Mouse (Mus musculus) adrenal gland, postnatal 10 days (tissue): ENCODE results near the gene Cacna2d4. TPM values are rescaled to one million over a fixed set of nuclear protein-coding genes. Genes with fewer than 3 reads are reported as not detected.
"Not testable (repeated sequence)": the region's sequence is repeated elsewhere in the genome, so short reads cannot be mapped to it uniquely, and the experiment has no call there.

Source experiments
- DNase-seq: peaks from one replicate; pipeline ENCODE4 v3.0.0; 2021; ENCODE audit warnings: mixed read lengths
- long read RNA-seq, 2 experiments: library from polyadenylated mRNA; stranded (forward); transcript quantifications; one replicate each; pipeline ENCODE4 v2.0.0; 2021
- total RNA-seq, 2 experiments: library from RNA; stranded (reverse); gene quantifications; 2 replicates each; pipeline ENCODE4 v1.2.3; 2021

Cacna2d4 gene
- total RNA-seq, result under 1 TPM in 1 of 2 experiments, not detected in 1; 0.48 TPM
- long read RNA-seq, experiment 1, result 0 reads
- long read RNA-seq, experiment 2, result 0 reads

DNA sequence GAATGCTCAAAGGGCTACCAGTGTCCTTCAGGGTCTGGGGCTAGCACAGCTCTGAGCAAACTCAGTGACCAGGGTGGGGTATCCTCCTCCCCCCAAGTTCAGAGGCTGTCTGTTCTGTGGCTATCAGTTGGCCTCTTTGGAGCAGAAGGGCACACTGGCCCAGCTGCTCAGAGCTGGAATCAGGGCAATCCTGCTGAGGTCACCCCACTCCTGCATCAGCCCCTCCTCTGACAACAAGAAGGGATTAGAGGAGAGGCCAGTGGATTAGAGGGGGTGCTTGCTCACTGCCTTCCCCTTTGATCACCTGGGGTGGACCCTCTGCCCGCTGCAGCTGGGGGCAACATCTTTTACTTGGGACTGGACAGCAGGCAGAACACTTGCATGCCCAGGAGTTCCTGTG is at the start of gene Cacna2d4:
Cacna2d4 (plus strand) TSS at position 286 of the 400 bp plus-strand sequence.
- no peak for DNase-seq

DNA sequence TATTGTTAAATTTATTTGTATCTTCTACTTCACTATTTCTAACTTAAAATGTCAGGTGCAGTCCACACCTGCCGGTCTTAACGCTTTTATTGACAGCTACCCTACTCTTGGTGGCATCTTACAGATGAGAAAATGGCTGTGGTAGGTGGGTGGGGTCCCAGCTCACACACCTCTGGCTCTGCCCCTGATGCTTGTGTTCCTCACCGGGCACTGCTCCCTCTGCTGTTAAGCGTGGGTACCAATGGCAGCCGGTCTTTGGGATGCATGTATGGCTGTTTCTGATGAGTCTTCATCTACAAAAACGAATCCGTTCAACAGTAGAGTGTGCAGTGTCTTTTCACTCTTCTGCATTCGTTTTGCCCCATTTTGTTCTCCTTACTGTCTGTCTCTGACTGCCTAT is 49.7 kb upstream of the Cacna2d4 start:
- DNase-seq, result peak; percentile 21

DNA sequence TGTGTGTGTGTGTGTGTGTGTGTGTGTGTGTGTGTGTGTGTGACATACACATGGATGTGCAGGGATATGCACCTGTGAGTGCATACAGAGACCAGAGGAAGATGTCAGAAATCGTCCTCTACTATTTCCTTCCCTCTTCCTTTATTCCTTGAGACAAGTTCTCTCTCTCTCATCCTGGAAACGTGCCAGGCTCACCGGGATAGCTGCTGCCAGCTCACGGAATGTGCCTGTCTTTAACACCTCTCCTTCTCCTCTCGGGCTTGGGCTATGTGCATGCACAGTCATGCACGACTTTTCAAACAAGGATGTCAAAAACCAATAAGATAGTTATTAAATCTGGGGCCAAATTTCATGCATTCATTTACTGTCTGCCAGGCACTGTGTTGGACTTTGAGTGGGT is 48.7 kb upstream of the Cacna2d4 start:
- DNase-seq, result no peak

DNA sequence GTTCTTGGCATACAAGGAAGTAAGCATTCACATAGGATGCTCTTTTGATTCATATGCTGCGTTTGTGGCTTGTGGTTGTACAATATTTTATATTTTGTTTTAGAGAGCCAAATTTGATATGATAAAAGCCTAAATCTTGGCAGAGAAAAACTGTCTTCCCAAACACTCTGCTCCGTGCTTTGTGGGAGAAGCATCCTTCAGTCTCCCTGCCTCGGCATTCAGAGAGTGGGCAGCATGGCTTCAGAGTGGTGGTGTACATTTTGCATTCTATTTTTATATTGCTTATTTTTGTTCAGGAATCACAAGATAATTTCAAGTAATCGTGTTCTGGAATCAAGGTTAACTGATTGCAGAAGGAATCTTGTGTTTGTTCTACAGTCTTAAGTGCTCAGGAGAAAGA is 44.8 kb upstream of the Cacna2d4 start:
- no peak for DNase-seq

DNA sequence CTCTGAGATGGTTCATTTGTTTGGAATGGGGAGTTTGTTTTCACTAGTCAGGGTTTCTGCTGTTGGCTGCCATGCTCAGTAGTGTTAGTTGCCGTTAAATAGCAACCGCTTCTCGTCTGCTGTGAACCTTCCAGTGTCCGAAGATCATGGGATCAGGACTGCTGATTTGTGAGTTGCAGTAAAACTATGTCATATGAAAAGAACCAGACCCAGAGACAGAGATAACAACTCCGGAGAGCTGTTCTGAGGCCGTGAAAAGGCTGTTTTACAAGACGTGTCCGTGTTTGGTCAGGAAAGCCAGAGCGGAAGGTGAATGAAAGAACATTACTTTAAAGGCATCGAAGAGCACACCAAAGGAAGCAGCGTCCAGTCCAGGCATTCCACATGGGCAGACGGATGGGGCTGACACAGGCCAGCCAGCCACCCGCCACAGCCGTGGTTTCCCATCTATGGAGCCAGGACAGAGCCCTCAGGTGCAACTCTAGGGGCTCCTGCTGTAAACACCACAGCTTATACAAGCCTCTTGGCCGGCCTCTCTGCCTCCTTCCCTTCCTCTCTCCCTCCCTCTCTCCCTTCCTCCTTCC is 42.7 kb upstream of the Cacna2d4 start:
- DNase-seq, result no peak

DNA sequence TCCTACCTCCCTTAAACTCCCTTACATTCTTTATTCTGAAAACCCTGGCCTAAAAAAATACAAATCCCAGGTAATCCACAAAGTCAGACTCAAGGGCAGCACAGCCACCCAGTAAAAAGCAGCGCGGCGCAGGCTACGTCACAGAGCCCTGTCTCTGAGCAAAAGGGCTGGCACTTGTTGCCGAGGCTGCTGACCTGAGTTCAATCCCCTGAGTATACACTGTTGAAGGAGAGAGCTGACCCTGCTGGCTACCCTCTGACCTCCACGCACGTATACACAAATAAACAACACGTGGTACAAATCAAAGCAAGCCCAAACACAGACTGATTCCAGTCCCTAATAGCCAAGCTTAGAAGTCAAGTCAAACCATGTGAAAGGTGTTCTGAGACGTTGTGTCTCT is 42.2 kb upstream of the Cacna2d4 start:
- no peak for DNase-seq

DNA sequence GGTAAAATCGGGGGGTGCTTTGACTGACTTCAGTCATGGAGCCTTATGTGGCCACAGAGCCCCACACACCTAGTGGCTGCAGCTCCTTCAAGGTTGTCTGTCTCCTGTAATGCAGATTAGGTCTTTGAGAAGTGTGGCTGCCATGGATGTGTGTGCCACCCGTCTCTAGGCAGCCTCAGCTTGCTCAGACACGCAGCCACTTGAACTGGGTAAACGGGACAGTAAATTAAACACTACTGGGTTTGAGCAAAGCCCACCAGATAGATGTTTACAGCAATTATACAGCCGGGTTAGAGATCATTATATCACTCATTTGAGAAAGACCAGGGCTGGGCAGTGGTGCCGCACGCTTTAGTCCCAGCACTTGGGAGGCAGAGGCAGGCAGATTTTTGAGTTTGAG is 41.7 kb upstream of the Cacna2d4 start:
- no peak for DNase-seq

DNA sequence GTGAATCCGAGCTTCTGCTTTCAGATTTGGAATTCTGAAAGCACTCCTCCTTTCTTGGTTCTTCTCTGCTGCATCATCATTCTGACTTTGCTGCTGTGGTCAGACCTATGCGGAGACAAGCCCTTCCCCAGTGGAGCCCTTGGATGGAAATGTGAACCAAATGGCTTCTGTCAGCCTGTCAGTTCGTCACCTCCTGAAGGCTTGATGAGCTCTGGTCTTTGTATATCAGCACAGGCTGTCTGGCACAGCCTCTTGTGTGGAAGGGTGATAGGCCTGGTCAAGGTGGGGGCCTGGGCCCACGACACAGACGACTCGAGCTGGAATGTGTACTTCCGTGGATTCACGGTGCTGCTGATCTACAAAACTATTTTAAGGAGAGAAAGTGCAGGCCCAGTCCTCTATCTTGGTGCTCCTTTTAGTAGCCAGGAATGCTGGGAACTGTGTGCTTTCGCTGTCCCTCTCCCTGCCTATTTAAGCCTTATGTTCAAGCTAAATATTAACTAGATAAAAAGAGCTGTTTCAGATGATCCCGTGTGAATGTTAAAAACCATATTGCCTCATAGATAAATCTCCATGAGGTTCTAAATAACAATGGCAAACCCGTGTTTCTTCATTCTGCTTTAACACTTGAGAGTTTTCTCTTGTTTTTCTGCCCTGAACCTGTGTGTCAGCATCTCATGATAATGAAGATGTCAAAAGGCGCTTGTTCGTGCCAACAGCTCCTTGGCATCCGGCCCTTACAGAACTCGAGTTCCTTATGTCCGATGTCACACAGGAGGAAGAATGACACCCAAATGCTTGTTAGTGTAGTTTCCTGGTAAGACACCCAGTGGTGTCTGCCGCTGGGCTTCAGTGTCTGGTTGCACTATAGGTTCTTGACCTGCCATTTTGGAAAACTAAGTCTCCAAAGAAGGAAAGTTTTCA is 39.7 kb upstream of the Cacna2d4 start, which contains the start of gene Cacna1c:
Cacna1c (minus strand) TSS at position 37 of the 924 bp plus-strand sequence.
- DNase-seq, result no peak

DNA sequence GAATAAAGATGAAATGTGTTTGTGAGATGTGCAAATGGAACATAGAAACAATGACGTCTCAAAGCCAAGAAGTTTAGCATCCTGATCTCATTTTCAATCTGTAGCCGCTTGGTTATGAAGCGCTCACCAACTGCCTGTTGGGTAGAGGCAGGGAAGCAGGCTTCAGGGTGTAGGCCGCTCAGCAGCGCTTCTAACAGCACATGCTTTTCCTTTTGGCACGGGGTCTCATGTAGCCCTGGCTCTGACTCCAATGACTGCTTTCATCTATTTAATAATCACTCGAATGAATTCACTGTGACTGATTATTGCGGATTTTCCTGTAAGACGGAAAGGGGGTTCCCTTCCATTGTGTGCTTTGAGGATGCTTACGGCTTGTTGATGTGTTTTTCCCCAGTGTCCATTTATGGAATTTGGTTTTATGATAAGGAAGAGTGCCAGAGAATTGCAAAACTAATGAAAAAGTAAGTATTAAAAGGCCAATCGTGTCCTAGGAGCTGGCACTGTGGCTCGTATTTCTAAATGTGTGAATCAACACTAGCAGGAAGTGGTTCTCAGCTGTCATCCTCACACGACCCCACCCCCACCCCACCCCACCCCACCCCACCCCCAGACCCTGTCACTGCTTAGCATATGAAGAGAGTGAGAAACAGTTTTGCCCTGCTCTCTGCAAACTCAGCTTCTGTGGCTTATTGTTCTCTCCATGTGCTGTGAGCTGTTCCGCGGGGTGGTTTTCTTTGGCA is 37.6 kb upstream of the Cacna2d4 start:
- DNase-seq, result peak; percentile 1

DNA sequence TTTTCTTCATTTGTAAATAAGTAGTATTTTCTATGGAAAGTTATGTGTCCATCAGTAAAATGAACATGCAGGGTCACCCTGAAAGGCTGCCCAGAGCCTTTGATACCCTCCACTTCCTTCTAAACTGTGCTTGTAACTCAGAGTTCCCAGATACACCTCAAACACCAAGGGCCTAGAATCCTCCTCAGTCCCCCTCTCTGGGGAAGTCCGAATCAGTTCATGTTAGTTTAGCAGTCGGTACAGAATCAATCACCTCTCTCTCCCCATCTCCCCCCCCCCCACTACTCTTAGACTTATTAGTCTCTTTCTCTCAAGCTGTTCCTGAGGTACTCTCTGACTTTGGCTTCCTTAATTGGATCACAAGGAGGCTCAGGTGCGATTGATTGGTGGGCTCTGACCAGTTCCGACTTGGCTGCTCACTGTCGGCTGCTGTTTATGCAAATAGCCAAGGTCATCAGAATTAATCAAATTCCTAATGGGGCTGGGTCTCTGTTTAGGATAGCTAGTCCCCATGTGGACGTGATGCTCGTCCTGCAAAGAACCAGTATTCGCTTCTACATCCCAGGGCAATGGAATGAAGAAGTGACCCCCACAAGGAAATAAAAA is 36.9 kb upstream of the Cacna2d4 start:
- DNase-seq, result peak; percentile 0

DNA sequence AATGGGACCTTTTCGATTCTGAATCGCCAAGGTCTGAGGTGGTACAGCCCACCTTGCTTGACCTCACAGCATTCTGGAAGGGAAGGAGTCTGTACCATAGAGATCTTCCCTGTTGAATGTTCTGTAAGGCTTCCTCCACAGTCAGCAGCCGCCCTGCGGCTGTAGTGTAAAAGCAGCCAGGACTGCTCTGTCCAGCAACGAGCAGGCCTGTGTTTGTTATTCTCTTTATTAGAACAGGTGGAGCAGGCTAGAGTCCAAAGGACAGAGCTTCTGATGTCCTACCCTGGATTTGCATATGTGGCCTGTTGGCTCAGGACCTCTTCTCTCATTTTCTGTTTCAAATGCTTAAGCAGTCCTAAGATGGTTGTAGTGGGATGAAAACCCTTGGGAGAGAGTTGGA is 36.0 kb upstream of the Cacna2d4 start:
- peak; percentile 2 for DNase-seq

DNA sequence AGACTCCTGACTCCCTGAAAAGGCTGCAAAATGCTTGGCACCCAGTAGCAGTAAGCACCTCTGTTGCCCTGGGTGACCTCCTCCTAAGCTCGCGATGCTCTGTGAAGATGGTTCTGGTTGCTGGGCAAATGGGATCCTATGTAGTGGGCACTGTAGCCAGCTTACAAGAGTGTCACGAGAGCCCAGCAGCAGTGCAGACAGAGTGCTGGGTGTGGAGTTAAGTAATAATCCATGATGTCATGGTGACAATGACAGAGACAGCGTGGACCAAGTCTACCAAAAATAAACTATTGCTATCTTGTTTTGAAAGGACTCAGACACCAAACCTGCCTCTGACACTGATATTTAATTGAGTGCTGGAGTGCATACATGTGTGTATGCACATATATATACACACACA is 34.8 kb upstream of the Cacna2d4 start:
- DNase-seq, result no peak

DNA sequence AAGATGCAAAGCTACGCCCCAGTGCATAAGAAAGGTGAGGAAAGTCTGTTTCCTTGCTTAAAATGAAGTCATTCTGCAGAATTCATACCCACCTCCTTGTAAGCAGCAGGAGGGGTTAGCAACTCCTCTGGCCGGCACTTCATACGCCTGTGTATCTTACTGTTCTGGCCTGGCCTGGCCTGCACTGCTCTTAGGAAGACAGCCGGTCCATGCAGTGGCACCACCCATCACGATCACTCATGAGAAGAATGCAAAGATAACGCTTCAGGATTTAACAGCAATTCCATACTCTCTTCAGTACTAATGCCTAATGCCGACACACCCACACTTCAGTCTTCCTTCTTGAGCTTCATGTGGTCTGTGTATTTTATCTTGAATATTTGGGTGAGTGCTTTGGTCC is 32.0 kb upstream of the Cacna2d4 start:
- no peak for DNase-seq

DNA sequence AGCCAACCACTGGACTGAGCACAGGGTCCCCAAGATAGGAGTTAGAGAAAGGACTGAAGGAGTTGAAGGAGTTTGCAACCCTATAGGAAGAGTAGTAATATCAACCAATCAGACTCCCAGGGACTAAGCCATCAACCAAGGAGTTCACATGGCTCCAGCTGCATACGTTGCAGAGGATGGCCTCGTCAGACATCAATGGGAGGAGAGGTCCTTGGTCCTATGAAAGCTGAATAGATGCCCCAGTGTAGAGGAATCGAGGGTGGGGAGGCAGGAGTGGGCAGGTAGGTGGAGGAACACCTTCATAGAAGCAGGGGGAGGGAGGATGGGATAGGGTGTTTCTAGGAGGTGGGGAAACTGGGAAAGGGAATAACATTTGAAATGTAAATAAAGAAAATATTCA is 31.4 kb upstream of the Cacna2d4 start:
- DNase-seq, result no peak

DNA sequence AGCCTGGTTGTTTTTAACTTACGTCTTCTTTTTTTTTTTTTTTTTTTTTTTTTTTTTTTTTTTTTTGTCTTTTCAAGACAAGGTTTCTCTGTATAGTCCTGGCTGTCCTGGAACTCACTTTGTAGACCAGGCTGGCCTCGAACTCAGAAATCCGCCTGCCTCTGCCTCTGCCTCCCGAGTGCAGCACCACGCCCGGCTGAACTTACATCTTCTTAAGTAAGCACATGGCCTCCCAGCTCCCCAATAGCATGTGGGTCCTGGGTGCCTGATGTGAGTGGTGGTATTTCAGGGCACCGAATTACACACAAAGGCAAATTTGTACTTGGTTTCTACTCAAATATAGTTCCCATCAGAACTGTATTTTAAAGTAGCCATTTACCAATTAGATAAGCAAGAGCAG is 30.3 kb upstream of the Cacna2d4 start:
- DNase-seq, result not testable (repeated sequence)

DNA sequence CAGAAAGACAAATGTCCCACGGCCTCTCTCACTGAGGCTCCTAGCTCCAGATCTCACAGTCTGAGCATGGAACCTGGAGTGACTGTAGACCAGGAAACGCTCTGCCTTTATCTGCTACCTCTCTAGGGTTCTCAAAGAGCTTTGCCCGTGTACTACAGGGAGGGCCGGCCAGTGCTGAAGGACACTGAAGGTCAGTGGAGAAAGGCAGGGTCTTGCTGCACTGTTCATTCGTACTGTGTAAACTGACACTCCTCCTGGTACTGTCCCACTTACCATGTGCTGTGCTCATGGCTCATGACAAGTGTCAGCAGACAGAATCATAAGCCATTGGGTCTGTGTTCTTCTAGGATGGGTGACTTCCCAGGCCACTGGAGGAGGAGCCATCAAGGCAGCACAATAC is 23.0 kb upstream of the Cacna2d4 start:
- no peak for DNase-seq

DNA sequence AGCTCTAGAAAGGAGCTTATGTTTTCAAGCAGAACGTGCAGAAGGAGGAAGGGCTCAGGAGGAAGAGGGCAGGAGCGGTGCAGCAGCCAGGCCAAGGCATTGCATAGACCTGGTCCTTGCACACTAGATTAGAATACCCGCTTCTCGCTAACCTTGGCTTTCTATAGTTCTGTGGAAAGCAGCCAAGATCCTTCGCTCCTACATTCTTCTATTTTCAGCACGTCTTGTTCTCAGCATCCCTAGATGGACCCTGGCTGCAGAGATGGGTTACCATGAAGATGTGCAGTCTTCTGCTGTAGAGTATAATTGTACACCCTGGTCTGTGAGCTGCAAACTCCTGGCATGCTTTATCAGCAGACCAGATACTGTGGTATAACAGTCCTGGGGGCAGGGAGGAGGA is 22.1 kb upstream of the Cacna2d4 start:
- no peak for DNase-seq

DNA sequence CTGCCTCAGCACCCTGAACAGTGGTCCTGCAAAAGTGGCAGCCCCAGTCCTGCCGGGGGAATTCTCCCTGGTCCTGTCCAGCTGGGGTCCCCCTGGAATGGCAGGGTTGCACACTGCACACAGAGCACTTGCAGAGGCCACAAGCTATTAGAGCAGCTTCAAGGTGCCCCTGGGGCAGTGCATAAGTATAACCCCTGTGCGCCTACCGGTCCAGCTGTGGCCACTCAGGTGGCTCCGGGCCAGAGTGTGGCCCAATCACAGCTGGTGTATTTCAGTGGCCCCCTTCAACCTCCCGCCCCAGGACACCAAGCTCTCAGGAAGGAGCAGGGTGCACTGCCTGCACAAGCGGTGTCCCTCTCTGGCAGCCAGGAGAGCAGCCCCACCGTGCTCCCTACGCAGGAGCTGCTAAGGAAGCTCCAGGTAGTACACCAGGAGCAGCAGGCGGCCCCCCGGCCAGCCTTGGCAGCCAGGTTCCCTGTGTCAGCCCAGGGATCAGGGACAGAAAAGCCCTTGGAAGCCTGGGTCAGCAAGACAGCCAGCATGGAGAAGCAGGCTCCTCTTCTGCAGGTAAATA is 21.2 kb upstream of the Cacna2d4 start:
- no peak for DNase-seq

DNA sequence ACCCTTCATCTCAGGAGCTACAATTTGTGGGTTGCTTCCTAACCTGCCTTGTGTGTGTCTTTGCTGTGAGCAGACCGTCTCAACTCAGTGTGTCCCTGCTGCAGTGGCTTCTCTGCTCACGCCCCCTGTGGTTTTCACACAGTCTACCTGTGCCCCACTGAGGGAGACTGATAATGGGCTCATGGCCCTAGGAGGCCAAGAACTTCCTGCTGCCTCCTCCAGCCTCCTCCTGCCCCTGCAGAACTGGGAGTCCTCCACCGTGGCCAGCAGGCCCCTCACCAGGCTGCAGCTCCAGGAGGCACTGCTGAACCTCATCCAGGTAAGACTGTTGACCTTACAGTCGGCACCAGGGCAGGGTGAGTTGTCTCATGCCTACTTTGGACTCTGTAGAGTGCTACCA is 18.7 kb upstream of the Cacna2d4 start:
- DNase-seq, result no peak

DNA sequence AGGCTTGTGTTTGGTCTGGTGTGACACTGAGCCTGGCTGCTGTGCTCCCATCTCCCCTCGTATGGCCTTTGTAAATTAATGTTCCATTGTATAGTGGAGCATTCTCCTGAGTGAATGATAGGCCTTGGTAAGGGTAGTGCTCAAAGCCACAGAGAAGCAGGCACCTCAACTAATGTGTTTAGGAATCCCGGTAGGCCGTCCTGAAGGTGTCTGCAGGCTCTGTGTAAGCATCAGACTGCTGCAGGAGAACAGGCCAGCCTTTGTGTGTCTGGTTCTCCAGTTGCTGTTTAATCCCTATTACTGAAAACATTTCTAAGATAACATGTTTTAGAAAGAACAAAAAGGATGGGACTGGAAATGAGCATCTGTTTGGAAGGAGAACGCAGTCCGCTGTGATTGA is 17.7 kb upstream of the Cacna2d4 start:
- DNase-seq, result no peak

DNA sequence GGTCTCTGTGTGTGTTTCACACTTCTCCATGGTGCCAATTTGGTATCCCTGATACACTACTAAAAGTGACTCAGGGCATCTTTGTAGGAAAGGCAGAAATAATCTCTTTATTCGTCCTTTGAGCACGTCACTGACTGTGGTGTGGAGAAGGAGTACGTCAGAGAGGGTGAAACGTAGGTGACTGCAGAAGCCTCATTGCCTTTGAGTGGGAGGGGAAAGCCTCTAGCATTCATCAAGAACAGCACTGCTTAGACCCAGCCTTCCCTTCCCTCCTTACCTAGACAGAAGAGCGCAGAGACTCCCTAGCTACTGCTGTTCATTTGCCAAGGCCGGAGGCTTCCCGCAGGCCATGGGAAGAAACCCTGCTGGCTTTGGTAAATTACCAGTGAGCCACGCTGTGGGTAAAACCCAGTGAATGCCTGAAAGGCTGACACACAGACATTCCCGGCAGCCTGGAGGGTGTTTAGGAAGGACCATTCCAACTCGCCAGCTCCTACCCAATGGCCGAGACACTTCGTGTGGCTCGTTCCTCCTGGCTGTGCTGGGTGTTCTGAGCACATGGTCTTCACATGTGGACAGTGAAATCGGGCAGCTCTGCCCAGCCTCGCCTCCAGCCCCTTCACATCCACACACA is 17.0 kb upstream of the Cacna2d4 start:
- no peak for DNase-seq

DNA sequence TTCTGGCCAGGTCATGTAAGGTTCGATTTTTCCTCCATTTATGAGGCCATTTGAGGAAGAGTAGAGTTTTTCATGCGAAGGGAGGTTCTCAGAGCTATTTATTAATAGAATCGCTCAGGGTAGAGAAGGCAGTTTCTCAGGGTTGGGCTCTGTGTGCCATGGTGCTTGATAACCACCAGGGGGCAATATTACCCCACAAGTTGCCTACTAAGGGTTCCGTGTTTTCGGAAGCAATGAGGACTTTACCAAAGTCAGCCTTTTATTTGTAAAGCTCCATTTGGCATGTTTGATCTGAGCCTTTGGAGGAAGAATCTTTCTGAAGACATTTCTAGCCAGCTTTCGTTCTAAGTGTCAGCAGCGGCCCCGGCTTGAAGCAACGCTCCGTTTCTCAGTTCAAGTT is 16.0 kb upstream of the Cacna2d4 start:
- DNase-seq, result peak; percentile 67
